Mouse (Mus musculus) erythroblast, embryonic 14.5 days (primary cell): ENCODE measurements around the gene Ndufa3. TPM values are rescaled to one million over a fixed set of nuclear protein-coding genes. Genes with fewer than 3 reads are reported as not detected.
A peak's percentile ranks its signal among the peaks of the same experiment; 100 is the strongest.

Experiments used
- H3K27me3 ChIP-seq: 2 replicates; pipeline ENCODE4 v1.6.1; 2012; ENCODE audit warnings: inconsistent platforms; ENCODE audit not compliant: control insufficient read depth
- H3K36me3 ChIP-seq: 2 replicates; pipeline ENCODE4 v1.6.1; 2012; ENCODE audit warnings: mild to moderate bottlenecking, inconsistent platforms; ENCODE audit not compliant: control insufficient read depth
- H3K4me1 ChIP-seq: 2 replicates; pipeline ENCODE4 v1.6.1; 2012; ENCODE audit warnings: inconsistent platforms; ENCODE audit not compliant: control insufficient read depth
- H3K4me3 ChIP-seq: replicated peaks from 2 replicates; pipeline ENCODE3; 2012; ENCODE audit warnings: moderate library complexity, mild to moderate bottlenecking, inconsistent platforms
- H3K9me3 ChIP-seq: 2 replicates; pipeline ENCODE4 v1.6.1; 2012; ENCODE audit warnings: low read length, inconsistent platforms, mixed read lengths; ENCODE audit not compliant: control insufficient read depth
- GATA1 ChIP-seq: IDR thresholded peaks from 2 replicates; pipeline ENCODE4 v1.6.1; 2012; ENCODE audit warnings: low read length, inconsistent platforms, mixed read lengths
- TAL1 ChIP-seq: IDR thresholded peaks from 3 replicates; pipeline ENCODE4 v1.6.1; 2012; ENCODE audit warnings: low read length, inconsistent platforms, mixed read lengths
- polyA plus RNA-seq: library from polyadenylated mRNA; stranded (reverse); fragments of >175 nt; gene quantifications from 2 replicates; pipeline ENCODE4 v1.2.3, GENCODE M21; 2012

Ndufa3 gene
- polyA plus RNA-seq, 1 experiment, result 5.5 TPM

GRCm38 (mm10) chr7:3606798-3607197 lies 10.4 kb upstream of the Ndufa3 start:
- Histone ChIP-seq H3K9me3 (no peaks in the 10 kb centered on the region), H3K27me3 (no peaks in the 10 kb centered on the region), H3K36me3 (no peaks in the 10 kb centered on the region), H3K4me3 (no peak overlapping the region), H3K4me1 (no peaks in the 10 kb centered on the region)
- TF ChIP-seq TAL1, result no peak
- TF ChIP-seq GATA1, result no peak

- TF ChIP-seq GATA1, result no peak
- TF ChIP-seq TAL1, result no peak
- Histone ChIP-seq H3K36me3 (no peaks in the 10 kb centered on the region), H3K27me3 (no peaks in the 10 kb centered on the region), H3K9me3 (no peaks in the 10 kb centered on the region), H3K4me3 (no peak overlapping the region), H3K4me1 (no peaks in the 10 kb centered on the region)
Measured at GRCm38 (mm10) chr7:3607391-3607790, 9.8 kb upstream of the Ndufa3 start.

- H3K27me3 ChIP-seq, result peaks cover 2% of the 10 kb centered on the region; the same call in 1 of the 2 replicates
- no peak overlapping the region for H3K4me3 ChIP-seq
- no peaks in the 10 kb centered on the region for H3K9me3 ChIP-seq
- H3K4me1 ChIP-seq, result no peaks in the 10 kb centered on the region
- no peak for TF ChIP-seq GATA1
- TF ChIP-seq TAL1, result no peak
- H3K36me3 ChIP-seq, result no peaks in the 10 kb centered on the region
Measured at GRCm38 (mm10) chr7:3608668-3609067, 8.5 kb upstream of the Ndufa3 start.

- Histone ChIP-seq H3K27me3 (peaks cover 2% of the 10 kb centered on the region; the same call in 1 of the 2 replicates), H3K4me1 (no peaks in the 10 kb centered on the region), H3K9me3 (no peaks in the 10 kb centered on the region), H3K4me3 (no peak overlapping the region), H3K36me3 (no peaks in the 10 kb centered on the region)
- TF ChIP-seq TAL1 (no peak), GATA1 (no peak)
Measured at GRCm38 (mm10) chr7:3609082-3609481, 8.1 kb upstream of the Ndufa3 start.

GRCm38 (mm10) chr7:3610437-3610836 lies 6.7 kb upstream of the Ndufa3 start:
- Histone ChIP-seq H3K4me1 (no peaks in the 10 kb centered on the region), H3K27me3 (peaks cover 6% of the 10 kb centered on the region; the same call in 1 of the 2 replicates), H3K36me3 (no peaks in the 10 kb centered on the region), H3K9me3 (no peaks in the 10 kb centered on the region), H3K4me3 (no peak overlapping the region)
- TF ChIP-seq GATA1, result no peak
- no peak for TF ChIP-seq TAL1

- H3K36me3 ChIP-seq, result no peaks in the 10 kb centered on the region
- TF ChIP-seq GATA1, result no peak
- TF ChIP-seq TAL1, result no peak
- peaks cover 11% of the 10 kb centered on the region for H3K27me3 ChIP-seq
- peaks cover 2% of the 10 kb centered on the region for H3K4me1 ChIP-seq
- no peak overlapping the region for H3K4me3 ChIP-seq
- no peaks in the 10 kb centered on the region for H3K9me3 ChIP-seq
Measured at GRCm38 (mm10) chr7:3611006-3611405, 6.2 kb upstream of the Ndufa3 start.

GRCm38 (mm10) chr7:3614021-3614420 lies 3.2 kb upstream of the Ndufa3 start:
- peaks cover 11% of the 10 kb centered on the region for H3K27me3 ChIP-seq
- no peaks in the 10 kb centered on the region for H3K9me3 ChIP-seq
- peaks cover 29% of the 10 kb centered on the region for H3K4me1 ChIP-seq
- no peak for TF ChIP-seq TAL1
- no peak for TF ChIP-seq GATA1
- peaks cover 5% of the 10 kb centered on the region for H3K36me3 ChIP-seq
- H3K4me3 ChIP-seq, result no peak overlapping the region

- peaks cover 25% of the 10 kb centered on the region for H3K36me3 ChIP-seq
- H3K27me3 ChIP-seq, result peaks cover 11% of the 10 kb centered on the region
- no peak for TF ChIP-seq GATA1
- no peak for TF ChIP-seq TAL1
- no peaks in the 10 kb centered on the region for H3K9me3 ChIP-seq
- peaks cover 31% of the 10 kb centered on the region for H3K4me1 ChIP-seq
- peak within 1 kb of the TSS; percentile 86 for H3K4me3 ChIP-seq
Measured at GRCm38 (mm10) chr7:3616057-3616388, 1.1 kb upstream of the Ndufa3 start, which contains the start of gene Oscar. TSS of gene Oscar (minus strand) at chr7:3616157.

- H3K4me3 ChIP-seq, result peak overlapping the region; percentile 86
- H3K36me3 ChIP-seq, result peaks cover 29% of the 10 kb centered on the region
- H3K27me3 ChIP-seq, result peaks cover 11% of the 10 kb centered on the region
- H3K4me1 ChIP-seq, result peaks cover 31% of the 10 kb centered on the region
- TF ChIP-seq GATA1 (no peak), TAL1 (no peak)
- H3K9me3 ChIP-seq, result no peaks in the 10 kb centered on the region
Measured at GRCm38 (mm10) chr7:3616389-3617241, 558 bp upstream of the Ndufa3 start.
